Mouse (Mus musculus): ENCODE data around the gene Ap3b1. TPM values are rescaled to one million over a fixed set of nuclear protein-coding genes. Genes with fewer than 3 reads are reported as not detected.

Gene Ap3b1
- polyA plus RNA-seq, 1 experiment from 2014 or later = 15.7 TPM

- WGBS (ENCODE audit: insufficient replicate concordance) = 53% methylated on average over 4 of the region's 4 CpGs
- no peaks in the 10 kb centered on the region for H3K36me3 ChIP-seq (ENCODE audit: control insufficient read depth, insufficient read depth)
- H3K27ac ChIP-seq (ENCODE audit: low read length) = no peak overlapping the region
- no peaks in the 10 kb centered on the region for H3K27me3 ChIP-seq (ENCODE audit: control insufficient read depth, insufficient read depth, low read depth, low read length)
- no peaks in the 10 kb centered on the region for H3K9me3 ChIP-seq (replicated peaks; ENCODE audit: control insufficient read depth, low read length)
- no peak overlapping the region for H3K4me3 ChIP-seq (ENCODE audit: low read depth, low read length)
- H3K4me2 ChIP-seq (ENCODE audit: low read depth, low read length) = no peak overlapping the region
- no peak for ATAC-seq (ENCODE audit: low read depth)
- no peak overlapping the region for H3K9ac ChIP-seq (ENCODE audit: low read depth, low read length)
- H3K4me1 ChIP-seq (ENCODE audit: control insufficient read depth, low read depth, low read length) = no peaks in the 10 kb centered on the region
Observed at GRCm38 (mm10) chr13:94459143-94459542, 100.4 kb downstream of the Ap3b1 start.

- Histone ChIP-seq H3K27ac (ENCODE audit: low read length) (no peak overlapping the region), H3K36me3 (ENCODE audit: control insufficient read depth, insufficient read depth) (no peaks in the 10 kb centered on the region), H3K27me3 (ENCODE audit: control insufficient read depth, insufficient read depth, low read depth, low read length) (no peaks in the 10 kb centered on the region), H3K4me3 (ENCODE audit: low read depth, low read length) (no peak overlapping the region), H3K9me3 (replicated peaks; ENCODE audit: control insufficient read depth, low read length) (no peaks in the 10 kb centered on the region), H3K4me2 (ENCODE audit: low read depth, low read length) (no peak overlapping the region), H3K9ac (ENCODE audit: low read depth, low read length) (no peak overlapping the region), H3K4me1 (ENCODE audit: control insufficient read depth, low read depth, low read length) (no peaks in the 10 kb centered on the region)
- no peak for ATAC-seq (ENCODE audit: low read depth)
- WGBS (ENCODE audit: insufficient replicate concordance) = 22% methylated on average over 2 of the region's 2 CpGs
Observed at GRCm38 (mm10) chr13:94464221-94464620, 105.5 kb downstream of the Ap3b1 start.

- H3K9ac ChIP-seq (ENCODE audit: low read depth, low read length) = no peak overlapping the region
- 67% methylated on average over 1 of the region's 1 CpGs for WGBS (ENCODE audit: insufficient replicate concordance)
- no peak overlapping the region for H3K4me3 ChIP-seq (ENCODE audit: low read depth, low read length)
- H3K27me3 ChIP-seq (ENCODE audit: control insufficient read depth, insufficient read depth, low read depth, low read length) = no peaks in the 10 kb centered on the region
- H3K9me3 ChIP-seq (replicated peaks; ENCODE audit: control insufficient read depth, low read length) = no peaks in the 10 kb centered on the region
- no peak for ATAC-seq (ENCODE audit: low read depth)
- no peaks in the 10 kb centered on the region for H3K4me1 ChIP-seq (ENCODE audit: control insufficient read depth, low read depth, low read length)
- H3K4me2 ChIP-seq (ENCODE audit: low read depth, low read length) = no peak overlapping the region
- no peaks in the 10 kb centered on the region for H3K36me3 ChIP-seq (ENCODE audit: control insufficient read depth, insufficient read depth)
- no peak overlapping the region for H3K27ac ChIP-seq (ENCODE audit: low read length)
Observed at GRCm38 (mm10) chr13:94468551-94468950, 109.8 kb downstream of the Ap3b1 start.

- Histone ChIP-seq H3K4me1 (ENCODE audit: control insufficient read depth, low read depth, low read length) (no peaks in the 10 kb centered on the region), H3K9ac (ENCODE audit: low read depth, low read length) (no peak overlapping the region), H3K4me3 (ENCODE audit: low read depth, low read length) (no peak overlapping the region), H3K27me3 (ENCODE audit: control insufficient read depth, insufficient read depth, low read depth, low read length) (no peaks in the 10 kb centered on the region), H3K36me3 (ENCODE audit: control insufficient read depth, insufficient read depth) (no peaks in the 10 kb centered on the region), H3K4me2 (ENCODE audit: low read depth, low read length) (no peak overlapping the region), H3K9me3 (replicated peaks; ENCODE audit: control insufficient read depth, low read length) (no peaks in the 10 kb centered on the region), H3K27ac (ENCODE audit: low read length) (no peak overlapping the region)
- no peak for ATAC-seq (ENCODE audit: low read depth)
- 84% methylated on average over 11 of the region's 11 CpGs for WGBS (ENCODE audit: insufficient replicate concordance)
Observed at GRCm38 (mm10) chr13:94471009-94471672, 112.4 kb downstream of the Ap3b1 start.

GRCm38 (mm10) chr13:94476208-94476607 is 117.4 kb downstream of the Ap3b1 start:
- Histone ChIP-seq H3K9ac (ENCODE audit: low read depth, low read length) (no peak overlapping the region), H3K4me1 (ENCODE audit: control insufficient read depth, low read depth, low read length) (no peaks in the 10 kb centered on the region), H3K9me3 (replicated peaks; ENCODE audit: control insufficient read depth, low read length) (no peaks in the 10 kb centered on the region), H3K4me3 (ENCODE audit: low read depth, low read length) (no peak overlapping the region), H3K27me3 (ENCODE audit: control insufficient read depth, insufficient read depth, low read depth, low read length) (no peaks in the 10 kb centered on the region), H3K27ac (ENCODE audit: low read length) (no peak overlapping the region), H3K36me3 (ENCODE audit: control insufficient read depth, insufficient read depth) (peaks cover 14% of the 10 kb centered on the region), H3K4me2 (ENCODE audit: low read depth, low read length) (no peak overlapping the region)
- 68% methylated on average over 3 of the region's 3 CpGs for WGBS (ENCODE audit: insufficient replicate concordance)
- no peak for ATAC-seq (ENCODE audit: low read depth)

- no peak overlapping the region for H3K4me2 ChIP-seq (ENCODE audit: low read depth, low read length)
- no peak overlapping the region for H3K4me3 ChIP-seq (ENCODE audit: low read depth, low read length)
- ATAC-seq (ENCODE audit: low read depth) = no peak
- no peaks in the 10 kb centered on the region for H3K27me3 ChIP-seq (ENCODE audit: control insufficient read depth, insufficient read depth, low read depth, low read length)
- 79% methylated on average over 7 of the region's 7 CpGs for WGBS (ENCODE audit: insufficient replicate concordance)
- no peak overlapping the region for H3K27ac ChIP-seq (ENCODE audit: low read length)
- no peaks in the 10 kb centered on the region for H3K9me3 ChIP-seq (replicated peaks; ENCODE audit: control insufficient read depth, low read length)
- H3K36me3 ChIP-seq (ENCODE audit: control insufficient read depth, insufficient read depth) = peaks cover 39% of the 10 kb centered on the region
- H3K4me1 ChIP-seq (ENCODE audit: control insufficient read depth, low read depth, low read length) = no peaks in the 10 kb centered on the region
- H3K9ac ChIP-seq (ENCODE audit: low read depth, low read length) = no peak overlapping the region
Observed at GRCm38 (mm10) chr13:94480256-94480655, 121.5 kb downstream of the Ap3b1 start.

GRCm38 (mm10) chr13:94490684-94491083 is 131.9 kb downstream of the Ap3b1 start:
- WGBS (ENCODE audit: insufficient replicate concordance) = 78% methylated on average over 3 of the region's 3 CpGs
- no peak overlapping the region for H3K9ac ChIP-seq (ENCODE audit: low read depth, low read length)

GRCm38 (mm10) chr13:94491159-94491558 is 132.4 kb downstream of the Ap3b1 start:
- no peak for ATAC-seq (ENCODE audit: low read depth)
- 76% methylated on average over 8 of the region's 8 CpGs for WGBS (ENCODE audit: insufficient replicate concordance)
- Histone ChIP-seq H3K9me3 (replicated peaks; ENCODE audit: control insufficient read depth, low read length) (no peaks in the 10 kb centered on the region), H3K4me3 (ENCODE audit: low read depth, low read length) (no peak overlapping the region), H3K36me3 (ENCODE audit: control insufficient read depth, insufficient read depth) (peaks cover 3% of the 10 kb centered on the region; the same call in 1 of the 2 replicates), H3K4me2 (ENCODE audit: low read depth, low read length) (no peak overlapping the region), H3K27me3 (ENCODE audit: control insufficient read depth, insufficient read depth, low read depth, low read length) (no peaks in the 10 kb centered on the region), H3K27ac (ENCODE audit: low read length) (no peak overlapping the region), H3K4me1 (ENCODE audit: control insufficient read depth, low read depth, low read length) (no peaks in the 10 kb centered on the region), H3K9ac (ENCODE audit: low read depth, low read length) (no peak overlapping the region)

More at GRCm38 (mm10) chr13:94490684-94491083, 131.9 kb downstream of the Ap3b1 start:
- Histone ChIP-seq H3K27ac (ENCODE audit: low read length) (no peak overlapping the region), H3K4me2 (ENCODE audit: low read depth, low read length) (no peak overlapping the region), H3K27me3 (ENCODE audit: control insufficient read depth, insufficient read depth, low read depth, low read length) (no peaks in the 10 kb centered on the region), H3K9me3 (replicated peaks; ENCODE audit: control insufficient read depth, low read length) (no peaks in the 10 kb centered on the region), H3K4me1 (ENCODE audit: control insufficient read depth, low read depth, low read length) (no peaks in the 10 kb centered on the region), H3K36me3 (ENCODE audit: control insufficient read depth, insufficient read depth) (peaks cover 3% of the 10 kb centered on the region; the same call in 1 of the 2 replicates), H3K4me3 (ENCODE audit: low read depth, low read length) (no peak overlapping the region)
- ATAC-seq (ENCODE audit: low read depth) = no peak

GRCm38 (mm10) chr13:94497521-94497920 is 138.8 kb downstream of the Ap3b1 start:
- H3K27ac ChIP-seq (ENCODE audit: low read length) = no peak overlapping the region
- no peak for ATAC-seq (ENCODE audit: low read depth)
- no peak overlapping the region for H3K4me3 ChIP-seq (ENCODE audit: low read depth, low read length)
- no peaks in the 10 kb centered on the region for H3K4me1 ChIP-seq (ENCODE audit: control insufficient read depth, low read depth, low read length)
- no peaks in the 10 kb centered on the region for H3K9me3 ChIP-seq (replicated peaks; ENCODE audit: control insufficient read depth, low read length)
- H3K4me2 ChIP-seq (ENCODE audit: low read depth, low read length) = no peak overlapping the region
- no peak overlapping the region for H3K9ac ChIP-seq (ENCODE audit: low read depth, low read length)
- H3K36me3 ChIP-seq (ENCODE audit: control insufficient read depth, insufficient read depth) = peaks cover 3% of the 10 kb centered on the region; the same call in 1 of the 2 replicates
- no peaks in the 10 kb centered on the region for H3K27me3 ChIP-seq (ENCODE audit: control insufficient read depth, insufficient read depth, low read depth, low read length)
- 66% methylated on average over 3 of the region's 3 CpGs for WGBS (ENCODE audit: insufficient replicate concordance)
